Mouse (Mus musculus) A20 (cell line): ENCODE data around the gene Cbl.
A peak's percentile ranks its signal among the peaks of the same experiment; 100 is the strongest.

ENCODE experiments used
- DNase-seq: peaks from one replicate; pipeline ENCODE4 v3.0.0-alpha.2; 2011; ENCODE audit warnings: low read depth, low spot score

Gene Cbl

DNA sequence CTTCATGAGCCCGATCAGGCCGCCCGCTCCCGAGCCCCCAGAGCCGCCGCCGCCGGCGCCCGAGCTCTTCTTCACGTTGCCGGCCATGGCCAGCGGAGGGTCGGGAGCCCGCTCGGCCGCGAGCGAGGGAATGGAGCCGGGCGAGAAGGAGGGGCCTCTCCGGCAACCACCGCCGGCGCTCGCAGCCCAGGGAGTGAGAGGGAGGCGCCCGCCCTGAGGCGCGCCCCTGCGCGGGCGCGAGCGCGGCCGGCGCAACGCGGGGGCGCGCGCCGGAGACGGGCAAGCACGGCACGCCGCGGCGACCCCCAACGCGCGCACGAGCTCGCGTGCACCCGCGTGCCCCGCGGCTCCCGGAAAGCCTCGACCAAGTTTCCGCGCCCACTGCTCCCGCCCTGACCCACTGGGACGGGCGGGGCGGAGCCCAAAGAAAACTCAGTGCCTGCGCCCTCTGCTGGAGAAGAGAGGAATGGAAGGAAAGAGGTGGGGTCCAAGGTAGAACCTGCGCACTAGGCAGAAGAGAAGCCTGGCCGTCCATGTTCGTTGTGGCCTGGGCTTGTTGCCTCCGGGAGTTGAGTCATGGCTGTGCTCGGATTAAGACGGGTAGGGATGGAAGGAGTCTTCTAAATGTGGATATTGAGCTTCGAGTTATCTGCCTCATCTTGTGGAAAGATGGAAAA is at the start of gene Cbl:
Cbl (minus strand) TSS at position 248 of the 677 bp plus-strand sequence.
- DNase-seq: peak; percentile 99

GRCm38 (mm10) chr9:44283183-44283582 is 49.3 kb upstream of the Cbl start:
- no peak for DNase-seq

DNA sequence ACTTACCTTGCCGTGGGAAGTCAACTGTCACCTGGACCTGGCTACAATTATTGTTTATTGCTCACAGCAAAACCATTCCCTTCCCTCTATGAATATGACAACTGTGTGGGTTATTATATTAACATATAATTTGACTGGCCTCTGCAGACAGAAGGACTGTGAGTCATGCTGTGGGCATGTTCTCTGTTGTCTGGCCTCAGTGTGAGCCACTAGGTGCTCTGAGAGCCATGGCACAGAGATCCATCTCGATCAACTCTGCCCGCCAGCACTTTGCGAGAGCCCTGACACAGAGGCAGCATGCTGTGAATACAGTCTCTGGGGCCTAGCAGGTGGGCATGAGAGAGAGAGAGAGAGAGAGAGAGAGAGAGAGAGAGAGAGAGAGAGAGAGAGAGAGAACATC is 36.1 kb upstream of the Cbl start:
- no peak for DNase-seq

GRCm38 (mm10) chr9:44269077-44269476 is 35.2 kb upstream of the Cbl start:
- peak; percentile 56 for DNase-seq

- DNase-seq: no peak
Measured at GRCm38 (mm10) chr9:44268432-44268831, 34.6 kb upstream of the Cbl start, which contains the start of gene Nlrx1. Gene Nlrx1 (minus strand): TSS chr9:44268599.

- peak; percentile 82 for DNase-seq
Measured at GRCm38 (mm10) chr9:44268027-44268360, 34.1 kb upstream of the Cbl start.

DNA sequence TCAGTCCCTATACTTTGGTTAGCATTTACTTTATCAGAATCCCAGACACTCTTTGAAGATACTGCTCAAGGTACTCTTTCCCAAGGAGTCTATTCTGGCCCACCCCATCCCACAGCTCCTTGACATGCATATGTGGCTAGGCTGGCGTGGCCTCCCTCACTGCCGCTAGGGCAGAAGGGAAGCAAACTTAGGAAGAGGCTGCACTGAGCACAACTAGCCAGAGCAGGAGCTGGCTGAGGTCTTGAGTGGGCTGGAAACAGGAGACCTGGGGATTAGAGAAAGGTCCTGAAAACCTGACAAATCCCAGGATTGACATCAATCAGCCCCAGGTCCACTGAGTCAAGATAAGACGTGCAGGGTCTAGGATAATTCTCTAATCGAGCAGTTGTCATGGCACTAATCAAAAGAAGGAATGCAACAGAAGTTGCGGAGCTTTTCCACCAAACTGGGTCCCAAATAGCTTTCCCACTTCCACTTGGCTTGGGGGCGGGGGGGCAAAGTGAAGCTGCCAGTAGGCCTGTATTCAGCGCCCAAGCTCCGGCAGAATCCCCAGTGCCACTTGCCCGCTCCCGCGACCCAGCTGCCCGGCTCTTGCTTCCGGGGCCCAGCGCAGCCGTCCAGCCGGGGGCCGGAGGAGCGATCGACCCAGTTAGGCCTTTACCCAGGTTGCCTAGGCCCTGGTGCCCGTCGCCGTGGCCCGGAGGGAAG is 33.6 kb upstream of the Cbl start:
- DNase-seq: no peak

DNA sequence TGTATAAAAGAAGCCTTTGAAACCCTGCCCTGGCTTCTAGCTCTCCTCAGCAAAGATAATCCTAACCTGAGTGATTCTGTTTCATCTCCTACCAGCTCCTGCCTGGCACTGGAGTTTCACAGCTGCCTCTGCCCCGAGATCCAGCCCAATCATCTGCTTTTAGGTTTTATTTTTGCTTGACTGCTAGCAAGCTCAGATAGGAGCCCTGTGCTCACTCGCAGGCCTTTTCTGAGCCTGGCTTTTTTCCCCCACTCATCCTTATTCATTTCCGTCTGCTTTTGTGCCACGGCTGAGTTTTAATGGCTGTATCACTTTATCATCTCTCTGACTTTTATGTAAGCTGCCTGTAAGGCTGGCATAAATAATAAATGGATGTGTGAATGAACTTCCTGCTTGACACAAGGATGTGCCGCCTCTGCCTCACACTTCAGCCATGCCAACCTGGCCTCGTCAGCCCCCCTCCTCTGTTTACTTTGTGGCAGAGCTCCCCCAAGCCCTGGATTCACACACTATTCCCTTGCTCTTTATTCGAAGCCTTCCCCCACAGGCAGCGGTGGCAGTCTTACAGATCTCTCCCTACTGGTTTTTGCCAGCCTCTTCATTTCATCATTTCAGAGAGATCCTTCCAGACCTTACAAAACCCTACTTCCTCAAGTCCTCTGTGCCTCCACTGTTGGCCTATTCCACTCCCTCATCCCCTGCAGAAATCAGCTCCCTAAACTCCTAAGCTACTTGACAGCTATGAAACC is 32.8 kb upstream of the Cbl start:
- DNase-seq: no peak

GRCm38 (mm10) chr9:44261388-44261787 is 27.5 kb upstream of the Cbl start:
- DNase-seq: no peak

- no peak for DNase-seq
Measured at GRCm38 (mm10) chr9:44259014-44259413, 25.2 kb upstream of the Cbl start.

DNA sequence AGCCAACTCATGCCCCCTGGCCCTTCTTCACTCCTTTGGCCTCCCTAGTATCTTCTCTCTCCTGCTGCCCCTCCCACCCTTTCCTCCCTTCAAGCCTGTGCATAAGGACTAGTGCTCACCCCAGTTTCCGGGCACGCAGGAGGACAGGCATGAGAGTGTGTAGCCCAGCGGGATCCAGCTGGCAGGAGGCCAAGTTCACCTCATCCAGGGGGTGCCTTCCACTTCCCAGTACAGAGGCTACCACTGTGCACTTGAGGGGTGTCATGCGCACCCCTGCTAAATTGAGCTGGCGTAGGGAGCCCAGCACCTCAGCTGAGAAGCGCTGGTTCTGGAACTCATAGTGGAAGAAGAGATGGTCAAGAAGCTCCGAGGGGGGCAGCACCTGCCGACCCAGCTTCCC is 22.4 kb upstream of the Cbl start:
- DNase-seq: no peak

GRCm38 (mm10) chr9:44255136-44255521 is 21.3 kb upstream of the Cbl start:
- no peak for DNase-seq

DNA sequence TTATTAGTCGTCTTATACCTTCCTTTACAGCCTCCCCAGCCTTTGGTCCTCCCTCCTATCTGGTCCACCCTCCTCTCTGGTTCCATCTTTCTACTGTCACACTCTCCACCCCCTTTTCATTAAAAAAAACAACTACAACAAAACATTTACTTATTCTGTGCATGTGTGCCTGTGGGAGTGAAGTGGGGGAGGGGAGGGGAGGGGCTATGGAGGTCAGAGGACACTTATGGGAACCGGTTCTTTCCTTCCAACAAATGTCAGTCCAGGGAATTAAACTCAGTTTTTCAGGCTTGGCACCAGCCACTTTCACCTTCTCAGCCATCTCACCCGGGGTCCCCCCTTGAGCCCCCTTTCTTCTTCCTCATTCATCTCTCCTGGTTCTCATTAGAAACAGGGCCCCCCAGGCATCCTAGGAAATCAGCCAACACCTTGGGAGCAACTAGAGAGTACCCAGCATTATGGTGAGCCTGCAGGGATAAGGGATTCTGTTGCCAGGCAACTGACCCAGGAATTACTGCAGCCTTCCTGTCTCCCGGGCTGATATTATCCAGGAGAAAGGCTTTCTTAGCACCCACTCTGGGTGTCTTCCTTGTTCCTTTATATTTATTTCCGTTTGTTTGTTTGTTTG is 20.8 kb upstream of the Cbl start:
- DNase-seq: no peak

DNA sequence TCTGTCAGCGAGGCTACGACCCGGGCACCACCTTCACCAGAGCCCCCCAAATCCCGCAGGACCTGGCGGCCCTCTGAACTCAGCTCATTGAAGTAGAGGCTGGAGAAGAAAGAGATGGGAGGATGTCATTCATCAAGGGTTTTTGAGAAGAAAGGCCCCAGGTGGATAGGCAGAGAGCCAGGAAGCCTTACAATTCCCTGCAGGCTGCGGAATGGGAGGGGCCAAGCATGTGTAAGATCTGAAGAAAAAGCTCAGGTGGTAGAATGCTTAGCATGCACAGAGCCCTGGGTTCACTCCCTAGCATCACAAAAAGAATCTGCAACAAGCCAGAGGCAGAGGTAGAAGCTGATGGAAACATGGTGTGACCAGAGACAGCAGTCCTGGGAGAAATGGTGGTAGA is 19.6 kb upstream of the Cbl start:
- DNase-seq: no peak

GRCm38 (mm10) chr9:44251314-44251713 is 17.5 kb upstream of the Cbl start, which contains the start of gene Pdzd3:
Gene Pdzd3 (minus strand): TSS chr9:44251471.
- DNase-seq: no peak

DNA sequence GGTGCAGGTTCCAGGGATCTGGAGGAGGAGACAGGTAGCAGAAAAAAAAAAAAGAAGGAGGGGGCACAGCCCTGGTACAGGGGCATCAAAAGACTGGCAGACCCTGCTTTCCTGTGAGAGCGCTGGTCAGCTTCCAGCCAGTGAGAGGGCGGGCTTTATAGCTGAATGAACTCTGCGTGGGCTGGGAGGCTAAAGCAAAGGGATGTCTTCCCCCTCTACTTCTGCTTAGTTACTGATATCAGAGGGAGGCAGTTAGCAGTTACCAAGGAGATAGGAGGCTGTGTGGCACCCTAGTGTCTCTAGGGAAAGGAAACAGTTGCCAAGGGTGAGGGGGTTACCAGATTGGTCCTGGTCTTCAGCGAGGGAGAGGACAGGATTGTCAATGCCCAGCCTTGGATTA is 16.6 kb upstream of the Cbl start:
- DNase-seq: no peak

- DNase-seq: peak; percentile 67
Measured at GRCm38 (mm10) chr9:44249181-44250146, 15.6 kb upstream of the Cbl start.

DNA sequence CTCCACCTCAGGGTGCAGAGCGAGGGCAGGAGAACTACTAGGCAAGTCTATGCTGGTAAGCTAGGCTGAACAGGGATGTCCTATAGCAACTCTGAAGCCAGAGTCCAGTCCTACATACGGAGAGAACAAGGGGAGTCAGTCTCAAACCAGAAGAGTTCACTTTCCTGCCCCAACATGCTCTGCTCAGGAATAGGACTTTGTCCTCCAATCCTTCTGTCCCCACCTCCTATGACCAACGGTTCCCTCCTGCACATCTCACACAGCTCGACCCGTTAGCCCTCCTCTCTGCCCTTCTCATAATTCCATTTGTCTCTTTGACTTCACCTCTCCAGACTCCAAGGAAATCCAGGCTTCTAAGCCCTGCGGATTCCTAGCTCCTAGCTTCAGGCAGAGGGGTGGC is 14.1 kb upstream of the Cbl start:
- no peak for DNase-seq

GRCm38 (mm10) chr9:44243621-44244020 is 9.8 kb upstream of the Cbl start:
- no peak for DNase-seq

GRCm38 (mm10) chr9:44241418-44241817 is 7.6 kb upstream of the Cbl start:
- no peak for DNase-seq

GRCm38 (mm10) chr9:44240911-44241310 is 7.1 kb upstream of the Cbl start:
- no peak for DNase-seq
